Mouse (Mus musculus): ENCODE results near the gene Ppa1.

Gene Ppa1

DNA sequence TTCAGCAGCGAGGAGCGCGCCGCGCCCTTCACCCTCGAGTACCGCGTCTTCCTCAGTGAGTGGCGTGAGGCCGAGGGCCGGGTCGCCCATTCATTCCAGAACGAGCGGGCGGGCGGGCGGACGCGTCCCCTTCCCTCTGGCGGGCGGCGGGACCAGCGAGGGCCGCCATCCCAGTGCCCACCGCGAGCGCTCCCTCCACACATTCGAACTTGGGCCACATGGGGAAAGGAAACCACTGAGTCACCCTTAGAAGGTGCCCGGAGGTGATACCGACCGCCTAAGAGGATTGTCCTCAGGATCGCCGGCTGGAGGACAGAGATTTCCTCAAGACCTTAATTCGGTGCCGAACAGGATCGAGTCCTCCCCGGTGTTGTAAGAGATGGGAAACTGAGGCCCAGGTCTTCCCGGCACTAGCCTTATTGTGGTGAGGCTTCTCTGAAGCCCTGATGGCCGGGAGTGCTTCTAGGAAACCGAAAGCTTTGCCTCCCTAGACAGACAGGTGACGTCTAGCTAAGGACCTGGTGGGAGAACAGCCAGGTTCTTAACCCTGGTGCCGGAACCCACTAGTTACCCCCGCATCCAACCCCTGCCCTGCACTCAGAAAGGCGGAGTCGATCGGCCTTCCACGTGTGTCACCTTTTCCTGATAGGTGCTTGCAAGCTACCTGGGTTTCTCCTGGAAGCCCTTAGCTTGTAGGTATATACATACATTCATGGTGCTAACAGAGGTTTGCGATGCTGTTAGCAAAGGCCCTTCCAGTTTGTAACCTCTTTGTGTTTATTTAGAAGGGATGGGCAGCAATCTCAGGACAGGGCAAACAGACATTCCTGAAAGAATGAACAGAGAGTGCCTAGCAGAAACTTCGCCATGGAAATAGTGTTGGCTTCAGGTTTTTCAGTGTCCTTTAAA, 639 bp downstream of the Ppa1 start:
- peak; percentile 16 for DNase-seq

GRCm38 (mm10) chr10:61654105-61654504, 5.8 kb downstream of the Ppa1 start:
- DNase-seq: no peak

DNA sequence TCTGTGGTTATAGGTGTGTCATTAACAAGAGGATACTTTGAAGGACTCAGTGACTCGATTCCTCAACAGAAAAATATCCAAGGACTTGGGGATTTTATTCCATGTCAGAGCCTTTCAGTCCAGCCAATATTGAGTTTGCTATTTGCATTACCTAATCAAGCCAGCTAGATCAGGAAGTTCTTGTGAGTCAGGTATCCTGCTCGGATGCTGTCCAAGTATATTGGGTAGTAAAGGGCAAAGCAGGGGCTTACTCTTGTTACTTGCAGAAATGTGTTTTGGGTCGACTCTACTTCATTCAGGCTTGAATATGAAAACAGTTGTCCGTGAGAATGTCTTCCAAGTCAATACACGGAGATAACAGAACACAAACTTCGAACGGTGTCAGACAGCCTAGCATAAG, 6.3 kb downstream of the Ppa1 start:
- DNase-seq: no peak

DNA sequence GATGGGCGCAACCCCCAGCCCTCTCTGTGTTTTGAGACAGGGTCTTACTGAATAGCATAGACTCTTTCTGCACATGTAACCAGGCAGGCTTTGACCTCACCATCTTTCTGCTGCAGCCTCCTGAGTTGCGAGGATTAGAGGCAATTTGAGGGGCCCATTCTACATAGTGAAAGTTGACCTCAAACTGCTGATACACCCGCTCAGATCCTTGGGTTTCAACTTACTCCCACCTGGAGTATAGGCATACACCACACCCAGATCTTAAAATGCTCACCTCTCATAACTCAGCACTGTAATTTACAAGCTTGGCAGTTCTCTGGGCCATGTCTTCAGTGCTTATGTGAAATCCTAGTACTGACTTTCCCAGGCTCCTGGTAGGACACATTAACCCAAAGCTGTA, 6.8 kb downstream of the Ppa1 start:
- no peak for DNase-seq

DNA sequence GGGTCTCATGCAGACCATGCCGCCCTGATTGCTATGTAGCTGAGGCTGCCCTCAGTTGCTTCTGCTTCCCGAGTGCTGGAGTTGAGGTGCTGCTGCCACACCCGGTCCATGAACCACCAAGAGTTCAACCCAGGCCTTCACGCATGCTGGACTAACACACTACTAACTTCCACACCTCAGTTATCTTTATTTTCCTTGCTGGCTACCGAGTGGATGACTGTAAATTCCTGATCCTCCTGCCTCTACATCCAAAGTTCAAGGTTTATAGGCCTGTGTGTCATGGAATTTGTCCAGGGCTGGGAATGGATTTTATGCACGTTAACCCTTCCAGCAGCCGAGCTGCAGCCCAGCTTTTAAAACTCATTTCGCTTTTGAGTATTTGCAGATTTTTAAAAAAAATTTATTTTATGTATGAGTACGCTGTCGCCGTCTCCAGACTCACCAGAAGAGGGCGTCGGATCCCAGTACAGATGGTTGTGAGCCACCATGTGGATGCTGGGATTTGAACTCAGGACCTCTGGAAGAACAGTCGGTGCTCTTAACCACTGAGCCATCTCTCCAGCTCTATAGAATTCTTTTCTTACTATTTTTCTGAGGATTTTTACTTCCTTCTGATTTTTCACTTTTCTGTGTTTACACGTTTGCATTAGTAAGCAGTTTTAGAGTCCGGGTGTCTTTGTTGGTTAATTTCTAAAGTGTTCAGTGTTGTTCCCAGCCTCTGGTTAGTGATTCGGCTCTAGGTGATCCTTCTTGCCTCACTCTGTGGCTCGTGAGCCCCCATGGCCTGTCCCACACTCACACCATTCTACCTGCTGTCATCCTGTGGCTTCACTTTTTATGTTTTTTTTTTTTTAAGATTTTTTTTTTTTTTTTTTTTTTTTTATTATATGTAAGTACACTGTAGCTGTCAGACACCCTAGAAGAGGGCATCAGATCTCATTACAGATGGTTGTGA, 8.9 kb downstream of the Ppa1 start:
- DNase-seq: peak; percentile 51

GRCm38 (mm10) chr10:61657985-61658384, 9.6 kb downstream of the Ppa1 start:
- no peak for DNase-seq

GRCm38 (mm10) chr10:61661887-61662286, 13.5 kb downstream of the Ppa1 start:
- DNase-seq: no peak

DNA sequence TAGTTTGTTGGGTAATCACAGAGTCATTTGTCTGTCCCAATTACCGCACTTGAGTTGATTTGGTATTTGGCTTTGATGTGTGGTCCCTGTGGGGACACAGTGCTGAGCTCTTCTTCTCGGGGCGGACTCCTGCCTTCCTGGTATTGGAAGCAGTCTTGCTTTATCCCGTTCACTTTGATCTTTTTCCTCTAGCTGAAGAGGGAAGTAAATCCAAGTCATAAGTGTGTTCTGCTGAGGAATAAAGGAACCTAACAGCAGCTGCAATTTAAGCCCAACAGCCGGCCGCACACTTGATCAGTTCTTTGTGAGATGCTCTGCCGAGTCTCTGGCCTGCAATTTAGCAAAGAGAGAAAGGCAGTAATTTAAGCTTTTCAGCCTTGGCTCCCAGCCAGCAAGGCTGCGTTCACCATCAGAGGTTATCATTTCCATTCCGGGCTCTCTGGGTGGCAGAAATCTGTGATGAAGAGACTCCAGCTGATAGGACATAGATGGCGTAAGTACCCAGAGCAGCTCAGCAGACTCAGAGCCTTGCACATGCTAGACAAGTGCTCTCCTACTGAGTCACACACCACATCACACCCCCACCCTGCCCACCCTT, 14.1 kb downstream of the Ppa1 start:
- DNase-seq: no peak

- DNase-seq: no peak
These were observed 16.8 kb downstream of the Ppa1 start for GRCm38 (mm10) chr10:61665111-61665510.

GRCm38 (mm10) chr10:61665651-61666050, 17.3 kb downstream of the Ppa1 start:
- DNase-seq: no peak

DNA sequence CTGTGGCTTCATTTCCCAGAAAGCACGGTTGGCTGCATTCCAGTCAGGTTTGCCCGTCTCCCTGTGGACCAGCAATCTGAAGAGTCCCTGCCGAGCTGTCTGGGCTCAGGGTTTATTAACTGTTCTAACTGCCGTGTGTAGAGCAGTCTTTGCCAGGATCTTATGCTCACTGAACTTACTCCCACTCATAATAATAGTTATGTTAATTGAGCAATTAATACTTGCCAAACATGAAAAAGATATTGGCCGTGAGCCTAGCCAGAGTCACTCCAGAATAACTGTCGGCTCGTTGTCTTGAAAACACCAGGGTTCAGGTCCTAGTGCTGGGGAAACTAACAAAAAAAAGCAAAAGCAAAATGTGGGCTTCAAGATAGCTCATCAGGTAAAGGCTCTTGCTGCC, 20.9 kb downstream of the Ppa1 start:
- no peak for DNase-seq

GRCm38 (mm10) chr10:61669896-61670295, 21.5 kb downstream of the Ppa1 start:
- DNase-seq: no peak

DNA sequence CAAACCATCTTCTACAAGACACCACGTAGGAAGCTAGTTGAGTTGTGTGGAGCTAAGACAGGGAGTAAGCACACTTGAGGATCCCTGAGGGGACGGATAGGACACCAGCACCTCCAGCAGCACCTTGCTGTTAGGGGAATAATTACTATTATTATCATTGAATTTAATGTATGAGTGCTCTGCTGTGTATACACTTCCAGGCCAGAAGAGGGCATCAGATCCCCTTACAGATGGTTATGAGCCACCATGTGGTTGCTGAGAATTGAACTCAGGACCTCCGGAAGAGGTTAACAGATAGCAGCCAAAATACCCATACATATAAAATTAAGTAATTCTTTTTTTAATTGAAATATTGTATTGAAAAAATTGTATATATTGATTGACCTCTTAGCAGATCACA, 22.4 kb downstream of the Ppa1 start:
- no peak for DNase-seq

- DNase-seq: no peak
These were observed 27.6 kb downstream of the Ppa1 start for GRCm38 (mm10) chr10:61675935-61676334.

- DNase-seq: no peak
These were observed 31.2 kb downstream of the Ppa1 start for GRCm38 (mm10) chr10:61679545-61679944.

DNA sequence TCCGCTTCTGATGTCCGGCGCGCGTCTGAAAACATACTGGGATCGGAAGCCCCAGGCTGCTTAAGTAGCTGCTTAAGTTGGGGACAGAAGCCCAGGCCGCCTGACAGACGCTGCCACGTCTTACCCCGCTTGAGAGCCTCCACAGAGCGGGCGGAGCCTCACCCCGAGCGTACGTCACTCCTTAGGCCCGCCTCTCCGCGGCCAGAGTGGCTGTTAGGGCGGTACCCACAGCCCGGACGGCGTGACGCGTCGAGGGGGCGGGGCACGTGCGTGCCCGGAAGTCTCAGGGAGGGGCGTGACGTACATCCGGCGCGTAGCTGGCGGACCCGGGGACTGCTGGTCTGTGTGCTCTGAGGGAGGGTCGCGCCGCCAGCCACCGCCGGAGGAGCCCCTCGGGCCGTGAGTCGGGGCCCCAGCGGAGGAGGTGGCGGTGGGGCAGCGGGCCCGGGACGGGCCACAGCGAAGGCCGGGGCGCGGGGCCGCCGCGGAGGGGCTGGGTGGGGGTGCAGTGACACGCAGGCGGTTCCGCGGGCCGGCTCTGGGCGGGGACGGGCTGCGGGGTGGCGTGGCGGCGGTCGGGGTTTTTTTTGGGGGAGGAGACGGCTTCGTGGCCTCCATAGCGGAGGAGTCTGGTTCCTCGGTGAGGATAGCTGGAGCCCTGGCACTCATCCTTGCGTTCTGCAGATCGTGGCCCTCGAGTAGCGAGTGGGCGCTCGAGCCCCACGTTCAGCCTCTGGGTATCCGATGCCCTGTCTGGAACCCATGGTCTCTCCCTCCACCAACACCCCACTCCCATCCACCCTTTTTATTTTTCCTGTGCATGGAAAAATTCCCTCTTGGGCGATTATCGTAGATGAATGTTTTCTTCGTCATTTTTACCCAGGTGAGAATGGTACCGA, 31.9 kb downstream of the Ppa1 start, which contains the start of gene Sar1a:
Gene Sar1a (plus strand): TSS at position 285 of the 899 bp plus-strand sequence.
- peak; percentile 97 for DNase-seq

GRCm38 (mm10) chr10:61689405-61689804, 41.1 kb downstream of the Ppa1 start:
- DNase-seq: no peak

- DNase-seq: no peak
These were observed 45.2 kb downstream of the Ppa1 start for GRCm38 (mm10) chr10:61693563-61693962.

DNA sequence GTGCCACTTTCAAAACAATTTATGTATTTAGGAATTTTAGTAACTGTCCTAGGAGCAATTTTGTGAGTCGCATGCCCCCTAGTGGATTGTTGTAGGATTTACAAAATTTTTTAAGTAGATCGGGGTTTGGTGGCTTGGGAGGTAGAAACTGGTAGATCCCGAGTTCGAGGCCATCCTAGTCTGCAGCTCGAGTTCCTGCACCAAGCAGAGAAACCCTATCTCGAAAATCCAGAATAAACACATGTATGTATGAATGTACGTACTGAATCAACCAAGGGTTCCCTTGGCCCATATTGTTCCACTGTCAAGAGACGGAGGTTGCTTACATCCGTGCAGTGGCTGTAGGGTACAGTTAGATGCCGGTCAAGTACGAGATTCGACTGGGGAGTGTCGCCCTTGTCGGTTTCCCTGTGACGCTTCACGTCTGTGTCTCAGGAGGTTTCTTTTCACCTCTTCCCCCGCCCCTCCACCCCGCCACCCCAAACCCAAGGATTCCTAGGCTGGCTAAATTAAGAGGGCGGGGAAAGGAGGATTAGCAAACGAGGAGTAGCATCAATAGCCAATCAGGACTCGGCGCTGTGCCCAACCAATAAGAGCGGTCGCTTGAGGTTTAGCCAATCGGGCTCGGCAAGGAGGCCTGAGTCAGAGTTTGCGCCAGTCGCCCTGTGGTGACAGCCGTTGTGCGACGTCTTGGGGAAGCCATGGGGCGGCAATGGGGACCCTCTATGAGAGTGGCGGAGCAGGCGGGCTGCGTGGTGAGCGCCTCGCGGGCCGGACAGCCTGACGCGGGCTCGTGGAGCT, 46.7 kb downstream of the Ppa1 start, which contains the start of gene Tysnd1:
Gene Tysnd1 (plus strand): TSS at position 645 of the 801 bp plus-strand sequence.
- DNase-seq: peak; percentile 97

DNA sequence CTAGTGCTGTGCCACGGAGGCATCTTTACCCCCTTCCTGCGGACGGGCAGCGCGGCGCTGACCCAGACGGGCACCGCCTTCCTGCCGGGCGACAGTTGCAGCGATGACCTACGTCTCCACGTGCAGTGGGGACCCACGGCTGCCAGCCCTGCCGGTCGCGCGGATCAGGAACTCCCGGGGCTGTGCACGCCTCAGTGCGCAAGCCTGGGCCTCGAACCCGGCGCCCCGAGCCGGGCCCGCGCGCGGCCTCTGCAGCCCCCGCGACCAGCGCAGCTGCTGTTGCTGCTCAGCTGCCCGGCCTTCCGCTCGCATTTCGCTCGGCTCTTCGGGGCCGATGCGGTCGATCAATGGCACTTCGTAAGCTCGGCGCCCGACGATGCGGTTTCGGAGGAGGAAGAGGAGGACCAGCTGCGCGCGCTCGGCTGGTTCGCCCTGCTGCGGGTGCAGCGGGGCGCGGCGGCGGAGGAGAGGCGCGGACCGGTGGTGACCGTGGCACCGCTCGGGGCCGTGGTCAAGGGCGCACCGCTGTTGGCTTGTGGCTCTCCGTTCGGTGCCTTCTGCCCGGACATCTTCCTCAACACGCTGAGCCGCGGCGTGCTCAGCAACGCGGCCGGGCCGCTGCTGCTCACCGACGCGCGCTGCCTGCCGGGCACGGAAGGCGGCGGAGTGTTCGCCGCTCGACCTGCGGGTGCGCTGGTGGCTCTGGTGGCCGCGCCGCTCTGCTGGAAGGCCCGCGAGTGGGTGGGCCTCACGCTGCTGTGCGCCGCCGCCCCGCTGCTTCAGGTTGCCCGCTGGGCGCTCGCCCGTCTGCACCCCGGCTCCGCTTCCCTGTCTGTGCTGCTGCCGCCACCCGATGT, 47.6 kb downstream of the Ppa1 start:
- no peak for DNase-seq
